ENCODE assay signal across 9 mouse cellular contexts in the genomic region with DNA sequence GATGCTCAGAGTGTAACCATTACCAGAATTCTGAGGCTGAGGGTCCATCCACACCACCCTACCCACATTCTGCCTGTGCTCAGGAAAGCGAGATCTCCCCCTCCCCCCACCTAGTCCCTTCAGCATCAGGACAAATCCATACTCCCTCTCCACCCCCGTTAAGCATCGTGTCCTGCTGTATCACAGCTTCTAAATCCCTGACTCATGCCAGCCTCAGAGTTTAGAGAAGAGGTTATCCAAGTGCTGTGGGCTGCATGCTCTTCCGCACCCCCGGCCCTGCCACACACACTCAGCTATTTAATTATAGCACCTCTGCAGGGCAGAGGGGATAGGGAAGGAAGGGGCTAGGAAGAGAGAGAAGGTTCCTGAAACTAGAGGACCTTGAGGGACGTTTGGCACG. TPM values are rescaled to one million over a fixed set of nuclear protein-coding genes. Genes with fewer than 3 reads are reported as not detected.
DNase-seq lines count a peak whose midpoint lies in the region; ATAC-seq and TF ChIP-seq lines count a peak whose summit lies in the region.
"Had no signal": no experiment of that assay in that cellular context is flagged by ENCODE, and none has a peak within 500 bp of the region (broad histone marks: within the 10 kb centered on the region; RNA-seq: fewer than 3 reads in every experiment).

No protein-coding gene starts in this region.

- no peak overlapping the region; the same call in 1 of the 2 replicates for H3K4me3 ChIP-seq in neural tube, embryonic 11.5 days (ENCODE audit: low read depth, low read length)
- no peak overlapping the region for H3K4me3 ChIP-seq in limb, embryonic 14.5 days (replicated peaks; ENCODE audit: low read length)
- H3K4me3 ChIP-seq in stomach, postnatal 0 days (ENCODE audit: low read depth, low read length) = no peak overlapping the region

- H3K27ac ChIP-seq in neural tube, embryonic 11.5 days (ENCODE audit: low read depth, low read length) = peak overlapping the region; percentile 15; the same call in 1 of the 2 replicates
- H3K27ac ChIP-seq in limb, embryonic 14.5 days (replicated peaks; ENCODE audit: low read depth, low read length) = no peak overlapping the region
- H3K27ac ChIP-seq in stomach, postnatal 0 days (replicated peaks) = no peak overlapping the region

- DNase-seq in embryo, embryonic 11 days = peak; percentile 32
- DNase-seq in embryo, embryonic 10 days (ENCODE audit: low spot score) = no peak
- peak; percentile 36 for DNase-seq in neural tube, embryonic 11.5 days (ENCODE audit: low spot score)
- DNase-seq in neural tube, embryonic 10.5 days (ENCODE audit: extremely low spot score, low spot score) = no peak
- DNase-seq in limb, embryonic 14.5 days (ENCODE audit: low spot score) = no peak
- no peak for DNase-seq in stomach, postnatal 0 days (ENCODE audit: low spot score)
- no peak for DNase-seq in adrenal gland, postnatal 25 days
- DNase-seq in lung, postnatal 25 days (ENCODE audit: low spot score) = no peak
- DNase-seq: kidney, adult 9 months had no signal

- H3K9me3 ChIP-seq in neural tube, embryonic 11.5 days (ENCODE audit: control insufficient read depth, low read length) = no peaks in the 10 kb centered on the region
- H3K9me3 ChIP-seq in limb, embryonic 14.5 days (ENCODE audit: control insufficient read depth, low read length) = no peaks in the 10 kb centered on the region
- H3K9me3 ChIP-seq in stomach, postnatal 0 days (ENCODE audit: control insufficient read depth, low read length) = no peaks in the 10 kb centered on the region

- TF ChIP-seq EP300 in stomach, postnatal 0 days (optimal IDR thresholded peaks at IDR 0.05) = no peak

- no peaks in the 10 kb centered on the region for H3K27me3 ChIP-seq in neural tube, embryonic 11.5 days (ENCODE audit: control insufficient read depth, insufficient read depth, low read length)
- no peaks in the 10 kb centered on the region for H3K27me3 ChIP-seq in limb, embryonic 14.5 days (ENCODE audit: control insufficient read depth, insufficient read depth, low read length)
- no peaks in the 10 kb centered on the region for H3K27me3 ChIP-seq in stomach, postnatal 0 days (ENCODE audit: control insufficient read depth, insufficient read depth, low read length)

- peaks cover 10% of the 10 kb centered on the region for H3K4me1 ChIP-seq in neural tube, embryonic 11.5 days (ENCODE audit: control insufficient read depth, insufficient read depth, low read length)
- peaks cover 16% of the 10 kb centered on the region for H3K4me1 ChIP-seq in limb, embryonic 14.5 days (ENCODE audit: control insufficient read depth, insufficient read depth, low read length)
- H3K4me1 ChIP-seq in stomach, postnatal 0 days (replicated peaks; ENCODE audit: control insufficient read depth, insufficient read depth) = no peaks in the 10 kb centered on the region

- TF ChIP-seq CTCF in stomach, postnatal 0 days (IDR thresholded peaks at IDR 0.05; ENCODE audit: low read depth) = no peak

- ATAC-seq in neural tube, embryonic 11.5 days (ENCODE audit: insufficient read depth, low FRiP score, low TSS enrichment) = peak; percentile 39; the same call in 1 of the 2 replicates
- peak; percentile 23; the same call in 1 of the 2 replicates for ATAC-seq in limb, embryonic 14.5 days (ENCODE audit: low FRiP score, low read depth)
- ATAC-seq in stomach, postnatal 0 days (ENCODE audit: low FRiP score, low TSS enrichment) = no peak

- H3K4me2 ChIP-seq in neural tube, embryonic 11.5 days (ENCODE audit: low read depth) = peak overlapping the region; percentile 41
- peak overlapping the region; percentile 39 for H3K4me2 ChIP-seq in limb, embryonic 14.5 days (replicated peaks; ENCODE audit: low read depth, low read length, severe bottlenecking)
- 0 out of 2 replicates have a peak overlapping the region, but pooled peaks have one; percentile 14 for H3K4me2 ChIP-seq in stomach, postnatal 0 days (replicated peaks; ENCODE audit: low read depth)

- TF ChIP-seq POLR2A in limb, embryonic 14.5 days (IDR thresholded peaks at IDR 0.05; ENCODE audit: borderline replicate concordance, extremely low read depth, insufficient read depth, insufficient read length) = no peak

- H3K36me3 ChIP-seq in neural tube, embryonic 11.5 days (ENCODE audit: control insufficient read depth, insufficient read depth, low read length) = no peaks in the 10 kb centered on the region
- H3K36me3 ChIP-seq in limb, embryonic 14.5 days (ENCODE audit: control insufficient read depth, insufficient read depth, low read length) = no peaks in the 10 kb centered on the region
- H3K36me3 ChIP-seq in stomach, postnatal 0 days (ENCODE audit: control insufficient read depth, insufficient read depth, low read length) = no peaks in the 10 kb centered on the region

- H3K9ac ChIP-seq in neural tube, embryonic 11.5 days (ENCODE audit: low read length) = no peak overlapping the region; the same call in 1 of the 2 replicates
- H3K9ac ChIP-seq in limb, embryonic 14.5 days (ENCODE audit: low read depth, low read length, severe bottlenecking) = no peak overlapping the region
- H3K9ac ChIP-seq in stomach, postnatal 0 days (ENCODE audit: low read length) = no peak overlapping the region

- 47% methylated on average over 7 of the region's 7 CpGs for WGBS in neural tube, embryonic 11.5 days
- WGBS in limb, embryonic 14.5 days = 36% methylated on average over 7 of the region's 7 CpGs
- WGBS in stomach, postnatal 0 days = 41% methylated on average over 7 of the region's 7 CpGs

RNA-seq across cellular contexts. Expression of a gene that starts 40.6 kb away (rescaled TPM):
- polyA plus RNA-seq in neural tube, embryonic 11.5 days (2014; fragmentation: Nextera tagmentation; extraction: Ambion mirVana) = 389 and 398 TPM in 2 replicates
- 69.7 and 98.3 TPM in 2 replicates for polyA plus RNA-seq in limb, embryonic 14.5 days (2012; rRNA removed)
- polyA plus RNA-seq in limb, embryonic 14.5 days (2014; fragmentation: Nextera tagmentation; extraction: Ambion mirVana) = 393 and 400 TPM in 2 replicates
- polyA plus RNA-seq in stomach, postnatal 0 days (2015; fragmentation: Nextera tagmentation; extraction: Ambion mirVana) = 868 and 874 TPM in 2 replicates
- 164 and 201 TPM in 2 replicates for total RNA-seq in adrenal gland, postnatal 25 days (2021)

Comparison
In these comparisons a context has a peak if more than half of its experiments do, and no peak if none do; other contexts are left out.
1. DNase-seq: peak in embryo, embryonic 11 days (single experiment) and neural tube, embryonic 11.5 days (single experiment); none in embryo, embryonic 10 days (single experiment), neural tube, embryonic 10.5 days (single experiment), limb, embryonic 14.5 days (single experiment), stomach, postnatal 0 days (single experiment), adrenal gland, postnatal 25 days (single experiment) and lung, postnatal 25 days (single experiment).
2. Peak in every context shown above with its lines, with median percentiles within 50 percentile points of each other: H3K4me2 ChIP-seq.